Mouse (Mus musculus) erythroblast, embryonic 14.5 days (primary cell): ENCODE data around the gene Ankdd1b.

ENCODE experiments used
- GATA1 ChIP-seq: IDR thresholded peaks from 2 replicates; pipeline ENCODE4 v1.6.1; 2012; ENCODE audit warnings: low read length, inconsistent platforms, mixed read lengths
- TAL1 ChIP-seq: IDR thresholded peaks from 3 replicates; pipeline ENCODE4 v1.6.1; 2012; ENCODE audit warnings: low read length, inconsistent platforms, mixed read lengths

GRCm38 (mm10) chr13:96470957-96471356 is at the start of gene Ankdd1b:
- TF ChIP-seq GATA1 (no peak), TAL1 (no peak)
